13 mouse cellular contexts compared by ENCODE assay signal in the genomic region with DNA sequence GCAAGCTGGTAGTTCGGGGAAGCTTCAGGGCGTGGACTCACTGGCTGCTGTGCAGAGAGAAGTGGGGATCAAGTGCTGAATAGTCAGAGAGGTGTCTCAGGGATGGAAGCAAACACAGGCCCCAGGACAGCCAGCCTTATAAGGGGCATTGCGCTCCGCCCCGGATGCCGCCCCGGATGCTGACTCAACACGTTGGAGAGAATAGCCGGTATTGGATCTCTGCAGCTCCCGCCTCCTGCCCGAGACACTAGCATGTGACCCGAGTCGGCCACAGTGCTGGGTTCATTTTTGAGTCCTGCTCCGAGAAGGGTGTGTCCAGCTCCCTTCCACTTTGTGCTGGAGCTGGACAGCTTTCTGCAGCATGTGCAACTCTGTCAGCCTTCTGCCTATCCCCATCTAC. TPM values are rescaled to one million over a fixed set of nuclear protein-coding genes. Genes with fewer than 3 reads are reported as not detected.
A peak's percentile ranks its signal among the peaks of the same experiment; 100 is the strongest.
DNase-seq lines count a peak whose midpoint lies in the region; ATAC-seq and TF ChIP-seq lines count a peak whose summit lies in the region.
"Had no signal": no experiment of that assay in that cellular context is flagged by ENCODE, and none has a peak within 500 bp of the region (broad histone marks: within the 10 kb centered on the region; RNA-seq: fewer than 3 reads in every experiment).

No protein-coding gene starts in this region.

- no peak for TF ChIP-seq CTCF in gastrocnemius, adult 2 months (IDR thresholded peaks at IDR 0.05)
- TF ChIP-seq CTCF in small intestine, adult 2 months (IDR thresholded peaks at IDR 0.05; ENCODE audit: extremely low read depth, insufficient read length, insufficient replicate concordance, low read depth, low read length): no peak
- no peak for TF ChIP-seq CTCF in cerebellum, adult 2 months (IDR thresholded peaks at IDR 0.05; ENCODE audit: borderline replicate concordance, insufficient read depth, low read depth, low read length)

- H3K27ac ChIP-seq in liver, embryonic 13.5 days: no peak overlapping the region
- H3K27ac ChIP-seq in liver, embryonic 11.5 days (ENCODE audit: low read depth, low read length): no peak overlapping the region
- peak overlapping the region; percentile 86 for H3K27ac ChIP-seq in gastrocnemius, adult 2 months
- H3K27ac ChIP-seq in small intestine, adult 2 months (ENCODE audit: insufficient read depth, low read depth, low read length): peak overlapping the region; percentile 64
- no peak overlapping the region for H3K27ac ChIP-seq in cerebellum, adult 2 months (ENCODE audit: insufficient read depth, low read length)
- H3K27ac ChIP-seq: forebrain, embryonic 13.5 days; neural tube, embryonic 13.5 days had no signal

- WGBS in liver, embryonic 13.5 days (ENCODE audit: insufficient replicate concordance): 61% methylated on average over 14 of the region's 14 CpGs
- WGBS in liver, embryonic 11.5 days: 70% methylated on average over 14 of the region's 14 CpGs
- 35% methylated on average over 14 of the region's 14 CpGs for WGBS in small intestine, adult 2 months
- 78% methylated on average over 14 of the region's 14 CpGs for WGBS in cerebellum, adult 2 months

- H3K4me1 ChIP-seq in liver, embryonic 13.5 days (replicated peaks): peaks cover 59% of the 10 kb centered on the region
- H3K4me1 ChIP-seq in liver, embryonic 11.5 days (replicated peaks; ENCODE audit: control insufficient read depth, insufficient read depth, low read length): peaks cover 18% of the 10 kb centered on the region
- H3K4me1 ChIP-seq in small intestine, adult 2 months (ENCODE audit: control insufficient read depth, insufficient read depth, insufficient read length, low read length): peaks cover 10% of the 10 kb centered on the region
- H3K4me1 ChIP-seq in cerebellum, adult 2 months (ENCODE audit: control insufficient read depth, insufficient read depth, low read length): peaks cover 3% of the 10 kb centered on the region; the same call in 1 of the 2 replicates

- peak; percentile 38 for DNase-seq in liver, embryonic 13.5 days
- DNase-seq in liver, embryonic 11.5 days (ENCODE audit: low spot score): no peak
- DNase-seq in gastrocnemius, adult 2 months: peak; percentile 87
- DNase-seq in heart, postnatal 25 days (ENCODE audit: low spot score): peak; percentile 35
- DNase-seq in cerebellum, adult 2 months: no peak
- DNase-seq in layer of hippocampus, adult 9-11 months: no peak
- DNase-seq: thymus, postnatal 25 days had no signal

- peak; percentile 52; the same call in 1 of the 2 replicates for TF ChIP-seq POLR2A in small intestine, adult 2 months (IDR thresholded peaks at IDR 0.05; ENCODE audit: low read depth, low read length)
- no peak for TF ChIP-seq POLR2A in cerebellum, adult 2 months (IDR thresholded peaks at IDR 0.05; ENCODE audit: borderline replicate concordance, insufficient read depth, low read length)

- H3K36me3 ChIP-seq in liver, embryonic 13.5 days: no peaks in the 10 kb centered on the region
- H3K36me3 ChIP-seq in liver, embryonic 11.5 days (ENCODE audit: control insufficient read depth, insufficient read depth, low read length): no peaks in the 10 kb centered on the region
- H3K36me3 ChIP-seq in small intestine, adult 2 months (ENCODE audit: control insufficient read depth, insufficient read depth, low read length): no peaks in the 10 kb centered on the region
- H3K36me3 ChIP-seq: neural tube, embryonic 13.5 days had no signal

- H3K4me2 ChIP-seq in liver, embryonic 13.5 days: no peak overlapping the region
- H3K4me2 ChIP-seq in liver, embryonic 11.5 days: no peak overlapping the region
- H3K4me2 ChIP-seq: forebrain, embryonic 13.5 days; neural tube, embryonic 13.5 days had no signal

- H3K27me3 ChIP-seq in liver, embryonic 13.5 days: no peaks in the 10 kb centered on the region
- no peaks in the 10 kb centered on the region for H3K27me3 ChIP-seq in liver, embryonic 11.5 days (replicated peaks; ENCODE audit: control insufficient read depth, insufficient read depth, low read length)
- H3K27me3 ChIP-seq in small intestine, adult 2 months (ENCODE audit: control insufficient read depth, insufficient read depth, low read length): no peaks in the 10 kb centered on the region
- H3K27me3 ChIP-seq in cerebellum, adult 2 months (ENCODE audit: control insufficient read depth, insufficient read depth, low read length): no peaks in the 10 kb centered on the region
- H3K27me3 ChIP-seq: forebrain, embryonic 13.5 days; neural tube, embryonic 13.5 days had no signal

- no peak overlapping the region for H3K4me3 ChIP-seq in liver, embryonic 13.5 days (replicated peaks)
- H3K4me3 ChIP-seq in liver, embryonic 11.5 days (ENCODE audit: low read depth, low read length): no peak overlapping the region
- peak overlapping the region; percentile 69 for H3K4me3 ChIP-seq in gastrocnemius, adult 2 months
- peak overlapping the region; percentile 64 for H3K4me3 ChIP-seq in small intestine, adult 2 months (ENCODE audit: low read depth, low read length)
- H3K4me3 ChIP-seq in cerebellum, adult 2 months (replicated peaks; ENCODE audit: insufficient read depth, low read depth, low read length): no peak overlapping the region
- H3K4me3 ChIP-seq: forebrain, embryonic 13.5 days; neural tube, embryonic 13.5 days had no signal

- intact Hi-C loops in gastrocnemius, adult 2 months (cut with DNase I): no loop called here
- intact Hi-C loops in heart, postnatal 25 days (cut with DNase I): no loop called here

- H3K9me3 ChIP-seq in liver, embryonic 13.5 days (replicated peaks): no peaks in the 10 kb centered on the region
- H3K9me3 ChIP-seq in liver, embryonic 11.5 days (ENCODE audit: control insufficient read depth, low read length): peaks cover 5% of the 10 kb centered on the region
- H3K9me3 ChIP-seq: forebrain, embryonic 13.5 days; neural tube, embryonic 13.5 days had no signal

- ATAC-seq in liver, embryonic 13.5 days (ENCODE audit: low read depth): no peak
- no peak for ATAC-seq in liver, embryonic 11.5 days (replicated peaks; ENCODE audit: low FRiP score)
- ATAC-seq: forebrain, embryonic 13.5 days had no signal

- H3K9ac ChIP-seq in liver, embryonic 13.5 days: no peak overlapping the region
- no peak overlapping the region for H3K9ac ChIP-seq in liver, embryonic 11.5 days (ENCODE audit: low read depth, low read length)
- H3K9ac ChIP-seq: forebrain, embryonic 13.5 days; neural tube, embryonic 13.5 days had no signal

RNA-seq across cellular contexts. Expression of a gene that starts 3.7 kb away (rescaled TPM):
- 7.7 and 11.2 TPM in 2 replicates for polyA plus RNA-seq in liver, embryonic 13.5 days (2015; fragmentation: Nextera tagmentation; extraction: Ambion mirVana)
- polyA plus RNA-seq in liver, embryonic 11.5 days (2014; fragmentation: Nextera tagmentation; extraction: Ambion mirVana): 5.5 and 6.1 TPM in 2 replicates
- total RNA-seq in gastrocnemius, adult 2 months (2021): 100 to 1,000 TPM; 169 to 183 TPM
- total RNA-seq in heart, postnatal 25 days (2021): 100 to 1,000 TPM in 1 of 2 experiments, 10 to 100 TPM in 1; 87.8 to 116 TPM
- polyA plus RNA-seq in small intestine, adult 2 months (2012; rRNA removed): 231 and 289 TPM in 2 replicates
- polyA plus RNA-seq in cerebellum, adult 2 months (2012; rRNA removed): 8.0 and 10.0 TPM in 2 replicates
- total RNA-seq: hematopoietic stem cell, adult 5-6 weeks had no signal

RNA-seq across cellular contexts. Expression of a gene that starts 4.3 kb away (rescaled TPM):
- polyA plus RNA-seq in liver, embryonic 13.5 days (2015; fragmentation: Nextera tagmentation; extraction: Ambion mirVana): 629 and 652 TPM in 2 replicates
- 733 and 765 TPM in 2 replicates for polyA plus RNA-seq in liver, embryonic 11.5 days (2014; fragmentation: Nextera tagmentation; extraction: Ambion mirVana)
- 100 to 1,000 TPM; 386 to 408 TPM for total RNA-seq in gastrocnemius, adult 2 months (2021)
- 100 to 1,000 TPM; 321 to 327 TPM for total RNA-seq in heart, postnatal 25 days (2021)
- 798 and 1,214 TPM in 2 replicates for polyA plus RNA-seq in small intestine, adult 2 months (2012; rRNA removed)
- polyA plus RNA-seq in cerebellum, adult 2 months (2012; rRNA removed): 517 and 561 TPM in 2 replicates

RNA-seq across cellular contexts. Expression of a gene that starts 17.2 kb away (rescaled TPM):
- polyA plus RNA-seq in liver, embryonic 13.5 days (2015; fragmentation: Nextera tagmentation; extraction: Ambion mirVana): 28.0 and 28.3 TPM in 2 replicates
- polyA plus RNA-seq in liver, embryonic 11.5 days (2014; fragmentation: Nextera tagmentation; extraction: Ambion mirVana): 14.6 and 16.7 TPM in 2 replicates
- not detected for total RNA-seq in gastrocnemius, adult 2 months (2021)
- not detected for total RNA-seq in heart, postnatal 25 days (2021)
- polyA plus RNA-seq in small intestine, adult 2 months (2012; rRNA removed): 11.8 and 15.0 TPM in 2 replicates
- polyA plus RNA-seq in cerebellum, adult 2 months (2012; rRNA removed): not detected in 2 replicates
- total RNA-seq: left cerebral cortex, adult 8-10 months had no signal
- polyA plus RNA-seq: brain, embryonic 14.5 days; forebrain, embryonic 13.5 days; neural tube, embryonic 13.5 days had no signal

RNA-seq across cellular contexts. Expression of a gene that starts 29.5 kb away (rescaled TPM):
- 171 and 174 TPM in 2 replicates for polyA plus RNA-seq in liver, embryonic 13.5 days (2015; fragmentation: Nextera tagmentation; extraction: Ambion mirVana)
- polyA plus RNA-seq in liver, embryonic 11.5 days (2014; fragmentation: Nextera tagmentation; extraction: Ambion mirVana): 232 and 234 TPM in 2 replicates
- total RNA-seq in gastrocnemius, adult 2 months (2021): 100 to 1,000 TPM; 399 to 553 TPM
- 1,000 to 10,000 TPM; 1,136 to 1,167 TPM for total RNA-seq in heart, postnatal 25 days (2021)
- polyA plus RNA-seq in small intestine, adult 2 months (2012; rRNA removed): 92.8 and 170 TPM in 2 replicates
- 331 and 332 TPM in 2 replicates for polyA plus RNA-seq in cerebellum, adult 2 months (2012; rRNA removed)

RNA-seq across cellular contexts. Expression of a gene that starts 39.0 kb away (rescaled TPM):
- polyA plus RNA-seq in liver, embryonic 13.5 days (2015; fragmentation: Nextera tagmentation; extraction: Ambion mirVana): 0.80 and 0.82 TPM in 2 replicates
- polyA plus RNA-seq in liver, embryonic 11.5 days (2014; fragmentation: Nextera tagmentation; extraction: Ambion mirVana): 2.8 and 4.1 TPM in 2 replicates
- 1 to 10 TPM in 1 of 2 experiments, under 1 TPM in 1; 0.56 to 2.6 TPM for total RNA-seq in gastrocnemius, adult 2 months (2021)
- total RNA-seq in heart, postnatal 25 days (2021): 100 to 1,000 TPM; 148 to 152 TPM
- 5.1 and 8.2 TPM in 2 replicates for polyA plus RNA-seq in small intestine, adult 2 months (2012; rRNA removed)
- polyA plus RNA-seq in cerebellum, adult 2 months (2012; rRNA removed): 15.8 and 19.9 TPM in 2 replicates

Comparison
In these comparisons a context has a peak if more than half of its experiments do, and no peak if none do; other contexts are left out.
1. DNase-seq: peak in liver, embryonic 13.5 days (single experiment), gastrocnemius, adult 2 months (single experiment) and heart, postnatal 25 days (single experiment); none in liver, embryonic 11.5 days (single experiment), cerebellum, adult 2 months (0 of 2) and layer of hippocampus, adult 9-11 months (single experiment).
2. H3K27ac ChIP-seq: peak in gastrocnemius, adult 2 months (single experiment) and small intestine, adult 2 months (single experiment); none in liver, embryonic 13.5 days (single experiment), liver, embryonic 11.5 days (single experiment) and cerebellum, adult 2 months (single experiment).
3. H3K4me3 ChIP-seq: peak in gastrocnemius, adult 2 months (single experiment) and small intestine, adult 2 months (single experiment); none in liver, embryonic 13.5 days (single experiment), liver, embryonic 11.5 days (single experiment) and cerebellum, adult 2 months (single experiment).
4. RNA of a gene that starts 3.7 kb away (polyA plus RNA-seq): 231 to 289 TPM in small intestine, adult 2 months; 7.7 to 11.2 TPM in liver, embryonic 13.5 days, 8.0 to 10.0 TPM in cerebellum, adult 2 months and 5.5 to 6.1 TPM in liver, embryonic 11.5 days; every median in the first group is over 10 times any median in the second.
5. RNA of a gene that starts 17.2 kb away (polyA plus RNA-seq): 28.0 to 28.3 TPM in liver, embryonic 13.5 days, 14.6 to 16.7 TPM in liver, embryonic 11.5 days and 11.8 to 15.0 TPM in small intestine, adult 2 months; not detected in cerebellum, adult 2 months; every median in the first group is over 10 times any median in the second.